Mouse (Mus musculus) stomach, embryonic 15.5 days (tissue): ENCODE data around the gene Cxcl1. TPM values are rescaled to one million over a fixed set of nuclear protein-coding genes. Genes with fewer than 3 reads are reported as not detected.
"Not testable (repeated sequence)": the region's sequence is repeated elsewhere in the genome, so short reads cannot be mapped to it uniquely, and the experiment has no call there.

ENCODE experiments used
- ATAC-seq: fragments of 200-750 bp; cut with Nextera tagmentation; 2 replicates; pipeline ENCODE4 v1.8.0; 2017; ENCODE audit warnings: low read depth, moderate number of reproducible peaks, moderate TSS enrichment; ENCODE audit not compliant: insufficient read depth, low FRiP score
- H3K27ac ChIP-seq: fragments of 300-500 bp; sonication (generic); 2 replicates; pipeline ENCODE4 v1.5.1; 2015; ENCODE audit warnings: mild to moderate bottlenecking, inconsistent platforms
- H3K27me3 ChIP-seq: fragments of 300-500 bp; sonication (generic); replicated peaks from 2 replicates; pipeline ENCODE4 v1.6.1; 2015; ENCODE audit warnings: inconsistent platforms
- H3K36me3 ChIP-seq: fragments of 300-500 bp; sonication (generic); 2 replicates; pipeline ENCODE4 v1.6.1; 2015; ENCODE audit warnings: inconsistent platforms
- H3K4me1 ChIP-seq: fragments of 300-500 bp; sonication (generic); 2 replicates; pipeline ENCODE4 v1.6.1; 2015; ENCODE audit warnings: inconsistent platforms
- H3K4me2 ChIP-seq: fragments of 300-500 bp; sonication (generic); 2 replicates; pipeline ENCODE4 v1.6.1; 2015; ENCODE audit warnings: mild to moderate bottlenecking, inconsistent platforms
- H3K4me3 ChIP-seq: fragments of 300-500 bp; sonication (generic); replicated peaks from 2 replicates; pipeline ENCODE4 v1.5.1; 2015; ENCODE audit warnings: inconsistent platforms
- H3K9ac ChIP-seq: fragments of 300-500 bp; sonication (generic); 2 replicates; pipeline ENCODE4 v1.6.1; 2015; ENCODE audit warnings: inconsistent platforms
- H3K9me3 ChIP-seq: fragments of 300-500 bp; sonication (generic); 2 replicates; pipeline ENCODE4 v1.6.1; 2016; ENCODE audit warnings: inconsistent platforms
- WGBS: fragments of 180-500 bp; shearing (Covaris S2); methylation state at CpG from one replicate; pipeline ENCODE4 v1.1.7; 2015; 5-methylcytosine and 5-hydroxymethylcytosine counted together
- polyA plus RNA-seq: library from polyadenylated mRNA; unstranded; fragments of >200 nt; fragmentation: Nextera tagmentation; extraction: Ambion mirVana; gene quantifications from 2 replicates; pipeline ENCODE4 v1.2.1, GENCODE M21; 2015

Gene Cxcl1
- polyA plus RNA-seq: 0.85 and 1.1 TPM in 2 replicates

DNA sequence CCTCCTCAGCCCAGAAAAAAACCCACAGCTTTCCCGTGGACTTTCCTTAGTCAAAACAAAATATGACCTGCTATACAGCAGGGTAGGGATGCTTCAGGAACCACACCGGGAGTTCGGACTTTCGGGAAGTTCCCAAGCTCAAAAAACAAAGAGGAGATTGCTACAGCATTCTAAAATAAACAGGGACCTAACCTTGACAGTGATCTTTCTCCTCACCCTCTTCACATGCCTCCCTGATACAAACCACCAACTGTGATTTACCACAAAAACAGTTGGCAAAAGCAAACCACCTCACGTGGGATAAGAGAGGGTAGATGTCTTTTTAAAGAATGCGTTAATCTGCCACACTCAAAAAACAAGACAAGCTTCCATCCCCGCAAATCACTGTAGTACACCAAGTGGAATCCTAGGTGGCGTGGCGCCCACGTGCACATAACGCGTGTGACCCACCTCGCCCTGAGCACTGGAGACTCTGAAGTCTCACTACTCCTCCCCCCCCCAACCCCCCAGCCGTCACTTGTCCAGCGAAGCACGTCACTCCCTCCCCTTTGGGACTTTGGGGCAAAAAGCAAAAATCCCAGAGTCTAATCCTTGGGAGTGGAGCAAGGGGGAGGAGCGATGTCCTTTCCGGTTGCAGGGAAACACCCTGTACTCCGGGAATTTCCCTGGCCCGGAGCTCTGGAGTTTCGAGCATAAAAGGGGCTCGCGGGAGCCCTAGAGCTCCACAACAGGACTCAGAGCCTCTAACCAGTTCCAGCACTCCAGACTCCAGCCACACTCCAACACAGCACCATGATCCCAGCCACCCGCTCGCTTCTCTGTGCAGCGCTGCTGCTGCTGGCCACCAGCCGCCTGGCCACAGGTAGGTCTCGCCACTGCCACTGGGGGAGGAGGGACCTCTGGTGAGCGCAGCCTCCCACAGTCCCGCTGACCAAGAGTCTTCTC, at the start of gene Cxcl1:
Gene Cxcl1, plus strand, starts transcription at position 723 of the 945 bp plus-strand sequence.
- Histone ChIP-seq H3K9ac (peak within 1 kb of the TSS; percentile 44), H3K4me1 (peaks cover 11% of the 10 kb centered on the region; the same call in 1 of the 2 replicates), H3K4me3 (peak within 1 kb of the TSS; percentile 51), H3K9me3 (no peaks in the 10 kb centered on the region), H3K27ac (no peak within 1 kb of the TSS), H3K36me3 (no peaks in the 10 kb centered on the region), H3K27me3 (no peaks in the 10 kb centered on the region), H3K4me2 (peak within 1 kb of the TSS; percentile 89)
- peak; percentile 82 for ATAC-seq
- WGBS: 7% methylated on average over 30 of the region's 30 CpGs

DNA sequence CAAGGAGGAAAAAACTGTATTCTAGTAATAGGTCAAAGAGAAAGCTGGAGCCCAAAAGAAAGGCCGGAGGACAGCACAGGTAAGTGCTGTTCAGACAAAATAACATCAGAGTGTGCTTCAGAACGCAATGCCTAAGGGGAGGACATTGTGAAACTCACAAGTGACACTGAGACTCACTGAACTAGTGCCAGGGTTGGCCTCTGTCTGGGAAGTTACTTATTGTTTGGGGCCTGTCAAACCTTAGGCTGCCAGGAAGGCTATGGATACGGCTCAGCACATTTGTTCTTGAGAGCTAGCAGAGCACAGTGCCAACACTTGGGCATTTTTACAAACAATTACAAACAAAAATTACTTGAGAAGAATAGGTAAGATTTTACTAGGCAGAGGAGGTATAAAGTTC, 47.1 kb upstream of the Cxcl1 start:
- Histone ChIP-seq H3K27ac (no peak overlapping the region), H3K27me3 (no peaks in the 10 kb centered on the region), H3K36me3 (no peaks in the 10 kb centered on the region), H3K4me1 (no peaks in the 10 kb centered on the region), H3K4me2 (no peak overlapping the region), H3K9ac (no peak overlapping the region), H3K4me3 (no peak overlapping the region), H3K9me3 (no peaks in the 10 kb centered on the region)
- WGBS: 81% methylated on average over 3 of the region's 3 CpGs
- ATAC-seq: no peak

DNA sequence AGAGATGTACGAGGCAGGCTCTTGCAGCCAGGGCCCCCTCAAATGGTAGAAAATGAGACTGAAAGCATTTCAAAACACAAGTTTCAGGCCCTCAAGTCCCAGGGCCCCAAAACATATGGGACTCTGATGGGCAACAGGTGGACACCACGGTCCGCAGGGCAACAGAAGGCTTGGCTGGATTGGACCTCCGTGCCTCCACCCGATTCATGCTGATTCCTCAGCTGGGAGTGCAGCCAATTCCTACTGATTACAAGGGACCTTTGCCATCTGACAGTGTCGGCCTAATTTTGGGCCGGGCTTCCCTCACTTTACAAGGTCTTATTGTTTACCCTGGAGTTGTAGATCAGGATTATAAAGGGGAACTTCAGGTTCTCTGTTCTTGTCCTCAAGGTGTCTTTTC, 40.9 kb upstream of the Cxcl1 start:
- not testable (repeated sequence) for H3K36me3 ChIP-seq, H3K27me3 ChIP-seq, H3K4me2 ChIP-seq, H3K4me3 ChIP-seq, H3K9me3 ChIP-seq, H3K9ac ChIP-seq, H3K27ac ChIP-seq, H3K4me1 ChIP-seq, ATAC-seq
- WGBS: 88% methylated on average over 7 of the region's 7 CpGs

DNA sequence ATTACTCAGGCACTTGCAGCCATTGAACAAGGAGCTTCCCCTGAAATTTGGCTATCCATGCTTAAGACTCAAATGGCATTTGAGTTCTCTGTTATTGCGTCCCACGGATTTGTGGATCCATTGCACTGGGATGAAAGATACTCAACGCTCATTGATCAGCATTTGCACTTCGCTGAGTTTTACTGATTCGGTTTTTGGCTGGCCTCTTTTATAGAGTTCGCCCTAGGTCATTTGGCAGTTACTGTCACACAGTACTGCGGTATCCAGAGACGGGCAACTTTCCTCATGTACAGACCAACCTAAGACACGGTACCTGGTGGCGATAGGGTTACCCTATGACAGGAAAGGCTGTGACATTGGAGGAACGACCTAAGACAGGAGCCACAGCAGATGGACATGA, 39.6 kb upstream of the Cxcl1 start:
- WGBS: 95% methylated on average over 11 of the region's 11 CpGs
- H3K36me3 ChIP-seq, H3K4me2 ChIP-seq: not testable (repeated sequence)

DNA sequence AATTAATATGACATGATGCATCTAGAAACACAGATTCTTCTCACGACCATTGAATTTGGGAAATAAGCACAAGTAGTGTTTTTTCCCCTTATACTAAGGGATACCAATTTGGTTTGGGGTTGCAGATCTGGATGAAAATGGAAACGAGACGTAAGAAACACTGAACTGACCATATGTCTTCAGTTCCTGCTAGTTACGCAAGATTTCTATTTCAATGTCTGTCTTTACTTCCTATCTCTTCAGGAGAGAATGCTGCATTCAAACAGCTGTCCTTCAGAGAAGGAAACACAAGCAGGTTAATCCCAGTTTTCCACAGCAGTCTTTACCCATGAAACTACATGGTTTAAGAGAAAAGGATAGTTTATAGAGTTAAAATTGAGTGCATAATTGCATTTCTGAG, 37.8 kb upstream of the Cxcl1 start:
- H3K27ac ChIP-seq: no peak overlapping the region
- H3K4me2 ChIP-seq: no peak overlapping the region
- ATAC-seq: no peak
- H3K36me3 ChIP-seq: no peaks in the 10 kb centered on the region
- no peak overlapping the region for H3K4me3 ChIP-seq
- H3K9me3 ChIP-seq: no peaks in the 10 kb centered on the region
- H3K4me1 ChIP-seq: no peaks in the 10 kb centered on the region
- H3K9ac ChIP-seq: no peak overlapping the region
- no peaks in the 10 kb centered on the region for H3K27me3 ChIP-seq
- 81% methylated on average over 4 of the region's 4 CpGs for WGBS

More for the DNA sequence above, 39.6 kb upstream of the Cxcl1 start:
- H3K9me3 ChIP-seq, H3K27ac ChIP-seq, H3K4me1 ChIP-seq, H3K9ac ChIP-seq, ATAC-seq, H3K27me3 ChIP-seq, H3K4me3 ChIP-seq: not testable (repeated sequence)

DNA sequence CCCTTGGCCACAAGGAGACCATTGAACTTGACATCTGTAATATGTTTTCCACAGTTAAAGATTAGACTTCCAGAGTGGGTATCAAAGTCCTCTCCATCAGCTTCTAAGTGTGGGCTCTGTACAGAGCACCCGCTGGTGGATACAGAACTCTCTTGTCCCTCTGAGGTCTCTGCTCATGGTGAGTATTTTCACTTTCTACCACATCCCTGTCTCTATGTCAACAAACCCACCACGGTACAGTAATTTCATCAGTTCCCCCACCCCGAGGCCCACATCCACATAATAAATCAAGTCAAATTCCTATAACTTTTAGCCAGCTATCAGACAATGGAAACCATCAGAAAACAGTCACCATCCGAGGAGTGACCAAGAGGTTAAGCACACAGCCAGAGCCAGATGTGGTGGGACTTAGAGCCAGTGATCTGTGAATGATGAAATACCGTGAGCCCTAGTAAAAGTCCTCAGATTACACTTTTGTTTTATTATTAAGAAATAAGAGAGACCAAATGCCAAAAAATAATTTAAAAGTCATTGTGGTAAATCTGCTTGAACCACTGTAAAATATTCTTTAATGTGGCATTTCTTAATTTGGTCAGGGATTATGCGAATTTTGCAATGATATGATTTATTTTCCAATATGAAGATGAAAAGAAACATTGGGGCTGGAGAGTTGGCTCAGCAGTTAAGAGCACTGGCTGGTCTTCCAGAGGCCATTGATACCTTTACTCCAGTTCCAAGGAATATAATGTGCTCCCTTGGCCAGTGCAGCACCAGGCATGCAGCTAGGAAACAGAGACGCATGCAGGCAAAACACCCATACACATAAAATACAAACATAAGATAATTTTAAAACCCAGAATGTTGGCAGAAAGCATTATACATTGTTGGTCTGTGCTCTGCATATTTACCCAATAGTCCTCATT, 35.5 kb upstream of the Cxcl1 start:
- Histone ChIP-seq H3K4me3 (no peak overlapping the region), H3K36me3 (no peaks in the 10 kb centered on the region), H3K4me1 (no peaks in the 10 kb centered on the region), H3K9me3 (no peaks in the 10 kb centered on the region), H3K9ac (no peak overlapping the region), H3K27me3 (no peaks in the 10 kb centered on the region), H3K27ac (no peak overlapping the region), H3K4me2 (no peak overlapping the region)
- 59% methylated on average over 7 of the region's 7 CpGs for WGBS
- ATAC-seq: no peak

DNA sequence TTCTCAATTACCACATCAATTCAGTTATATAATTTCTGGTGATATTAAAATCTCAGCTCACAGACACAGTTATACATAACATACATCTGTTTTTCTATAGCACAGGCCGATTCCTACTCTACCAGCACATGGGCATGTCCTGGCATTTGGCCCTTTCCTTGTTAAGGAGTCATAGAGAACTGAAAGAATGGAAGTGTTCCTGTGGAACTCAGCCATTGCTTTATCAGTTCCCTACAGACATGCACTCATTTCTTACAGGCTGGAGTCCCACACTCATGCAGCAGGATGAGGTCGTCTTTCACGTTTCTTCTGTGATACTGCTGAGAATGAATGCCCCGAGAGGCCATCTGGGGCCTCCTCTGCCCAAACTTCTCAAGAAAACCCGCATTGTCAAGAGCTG, 33.6 kb upstream of the Cxcl1 start:
- 74% methylated on average over 5 of the region's 5 CpGs for WGBS
- Histone ChIP-seq H3K4me2 (no peak overlapping the region), H3K4me1 (no peaks in the 10 kb centered on the region), H3K9ac (no peak overlapping the region), H3K27ac (no peak overlapping the region), H3K27me3 (no peaks in the 10 kb centered on the region), H3K4me3 (no peak overlapping the region), H3K36me3 (no peaks in the 10 kb centered on the region), H3K9me3 (no peaks in the 10 kb centered on the region)
- no peak for ATAC-seq

DNA sequence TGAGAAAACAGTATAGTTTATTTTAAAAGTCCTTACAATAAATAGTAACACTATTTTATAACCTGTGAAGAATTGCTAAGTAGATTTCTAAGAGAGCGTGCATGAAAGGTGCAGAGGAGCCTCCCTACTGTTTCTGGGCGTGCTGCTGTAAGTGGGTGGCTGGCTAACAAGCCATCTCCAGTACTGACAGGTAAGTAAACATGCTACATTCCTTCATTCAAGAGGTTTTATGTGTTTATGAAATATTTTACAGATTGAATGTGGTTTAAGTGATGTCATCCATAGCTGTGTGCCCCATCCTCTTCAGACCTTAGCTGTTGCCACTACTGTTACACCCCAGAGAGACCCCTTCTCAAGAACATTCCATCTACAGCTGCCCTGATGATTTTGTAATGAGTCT, 32.6 kb upstream of the Cxcl1 start:
- WGBS: 67% methylated on average over 2 of the region's 2 CpGs
- no peak overlapping the region for H3K9ac ChIP-seq
- no peak overlapping the region for H3K27ac ChIP-seq
- ATAC-seq: no peak
- H3K4me2 ChIP-seq: no peak overlapping the region
- no peaks in the 10 kb centered on the region for H3K36me3 ChIP-seq
- no peak overlapping the region for H3K4me3 ChIP-seq
- no peaks in the 10 kb centered on the region for H3K9me3 ChIP-seq
- H3K27me3 ChIP-seq: no peaks in the 10 kb centered on the region
- no peaks in the 10 kb centered on the region for H3K4me1 ChIP-seq

DNA sequence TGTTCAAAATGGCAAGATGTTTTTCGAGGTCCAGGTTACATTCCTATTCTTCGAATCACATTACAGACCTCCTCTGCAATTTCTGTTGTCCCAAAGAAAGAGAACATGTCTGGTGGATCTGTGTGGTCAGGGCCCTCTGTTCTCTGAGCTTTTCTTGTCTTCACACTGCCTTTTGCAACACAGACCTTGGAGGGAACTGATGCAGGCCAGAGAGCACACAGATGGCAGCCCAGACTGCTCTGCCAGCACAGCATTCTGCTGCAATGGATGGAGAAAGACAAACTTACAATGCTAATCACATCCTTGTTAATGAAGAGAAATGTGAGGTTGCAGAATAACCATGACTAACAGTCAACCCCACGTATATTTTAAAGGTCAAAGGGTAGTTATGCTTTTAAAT, 32.0 kb upstream of the Cxcl1 start:
- 78% methylated on average over 3 of the region's 3 CpGs for WGBS

DNA sequence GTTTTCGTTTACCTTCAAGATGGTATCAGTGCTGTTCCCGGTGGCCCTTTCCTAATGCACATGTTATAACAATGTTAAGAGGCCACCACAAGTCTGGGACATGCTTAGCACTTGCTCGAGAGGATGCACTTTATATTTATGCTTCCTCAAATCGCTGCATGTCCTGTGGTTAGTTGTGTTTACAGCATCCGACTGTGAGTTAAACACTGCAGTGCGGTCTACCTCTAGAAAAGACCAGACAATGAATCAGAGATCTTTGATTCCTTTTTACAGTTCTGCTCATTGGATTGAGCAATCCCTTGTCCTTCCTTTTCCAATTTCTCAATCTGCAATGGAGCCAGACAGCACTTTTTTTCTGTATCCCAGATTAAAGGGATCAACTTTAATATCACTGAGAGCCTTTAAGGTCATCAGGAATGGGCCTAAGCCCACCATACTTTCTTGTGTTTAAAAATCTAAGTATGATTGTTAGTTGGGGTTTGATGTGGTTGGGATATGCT, 29.1 kb upstream of the Cxcl1 start:
- WGBS: 72% methylated on average over 6 of the region's 6 CpGs
- no peaks in the 10 kb centered on the region for H3K36me3 ChIP-seq
- no peak overlapping the region for H3K27ac ChIP-seq
- H3K4me3 ChIP-seq: no peak overlapping the region
- no peak overlapping the region for H3K4me2 ChIP-seq
- no peaks in the 10 kb centered on the region for H3K27me3 ChIP-seq
- no peak overlapping the region for H3K9ac ChIP-seq
- ATAC-seq: no peak
- H3K9me3 ChIP-seq: no peaks in the 10 kb centered on the region
- no peaks in the 10 kb centered on the region for H3K4me1 ChIP-seq

More for the DNA sequence above, 32.0 kb upstream of the Cxcl1 start:
- Histone ChIP-seq H3K4me3 (no peak overlapping the region), H3K27ac (no peak overlapping the region), H3K27me3 (no peaks in the 10 kb centered on the region), H3K4me2 (no peak overlapping the region), H3K36me3 (no peaks in the 10 kb centered on the region), H3K4me1 (no peaks in the 10 kb centered on the region), H3K9ac (no peak overlapping the region), H3K9me3 (no peaks in the 10 kb centered on the region)
- no peak for ATAC-seq

DNA sequence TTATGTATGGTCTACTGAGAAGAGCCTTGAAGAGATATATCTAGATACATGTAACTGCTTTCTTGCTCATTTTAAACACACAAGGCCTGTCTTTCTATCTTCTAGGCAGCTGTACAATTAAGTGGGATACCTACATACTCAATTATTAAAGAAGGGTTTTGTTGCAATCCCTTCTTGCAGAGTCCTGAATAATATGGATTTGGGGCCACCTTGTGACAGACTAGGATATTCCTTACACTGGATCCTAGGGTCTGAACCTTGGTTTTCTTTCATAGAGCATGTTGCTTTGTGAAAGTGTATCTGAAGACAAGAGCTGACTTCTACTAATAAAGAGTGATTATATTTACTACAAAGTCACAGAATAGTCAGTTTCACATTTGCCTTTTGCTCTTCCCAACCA, 24.3 kb upstream of the Cxcl1 start:
- ATAC-seq: no peak

DNA sequence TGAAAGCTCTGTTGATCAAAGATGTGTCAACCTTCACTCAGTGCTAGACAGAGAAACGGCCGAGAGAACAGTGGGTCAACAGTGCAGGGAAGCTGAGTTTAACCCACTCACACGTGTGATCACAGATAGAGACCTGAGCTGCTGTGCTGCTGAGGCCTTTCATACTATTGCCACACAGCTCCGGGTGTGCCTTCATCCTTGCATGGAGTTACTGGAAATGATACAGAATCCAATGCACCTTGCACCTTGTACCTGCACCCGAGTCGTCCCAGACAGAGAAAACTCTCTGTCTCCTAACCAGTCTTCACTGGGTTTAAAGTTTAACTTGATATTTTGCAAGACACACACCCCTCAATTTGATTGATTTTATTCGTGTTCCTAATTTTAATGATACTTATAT, 18.7 kb upstream of the Cxcl1 start:
- H3K27ac ChIP-seq: no peak overlapping the region
- peak; percentile 27; the same call in 1 of the 2 replicates for ATAC-seq

More for the DNA sequence above, 24.3 kb upstream of the Cxcl1 start:
- H3K9me3 ChIP-seq: no peaks in the 10 kb centered on the region
- no peaks in the 10 kb centered on the region for H3K27me3 ChIP-seq
- no peaks in the 10 kb centered on the region for H3K4me1 ChIP-seq
- H3K4me3 ChIP-seq: no peak overlapping the region
- no peak overlapping the region for H3K27ac ChIP-seq
- H3K36me3 ChIP-seq: no peaks in the 10 kb centered on the region
- no peak overlapping the region for H3K9ac ChIP-seq
- no peak overlapping the region for H3K4me2 ChIP-seq

More for the DNA sequence above, 18.7 kb upstream of the Cxcl1 start:
- Histone ChIP-seq H3K4me2 (no peak overlapping the region), H3K36me3 (no peaks in the 10 kb centered on the region), H3K9me3 (no peaks in the 10 kb centered on the region), H3K4me3 (no peak overlapping the region), H3K9ac (no peak overlapping the region), H3K4me1 (no peaks in the 10 kb centered on the region), H3K27me3 (no peaks in the 10 kb centered on the region)
- WGBS: 79% methylated on average over 7 of the region's 7 CpGs
